Mouse (Mus musculus): ENCODE results near the gene Adgrl3. TPM values are rescaled to one million over a fixed set of nuclear protein-coding genes. Genes with fewer than 3 reads are reported as not detected.

Adgrl3 gene
- polyA plus RNA-seq, 1 experiment from 2014 or later: 15.0 TPM

DNA sequence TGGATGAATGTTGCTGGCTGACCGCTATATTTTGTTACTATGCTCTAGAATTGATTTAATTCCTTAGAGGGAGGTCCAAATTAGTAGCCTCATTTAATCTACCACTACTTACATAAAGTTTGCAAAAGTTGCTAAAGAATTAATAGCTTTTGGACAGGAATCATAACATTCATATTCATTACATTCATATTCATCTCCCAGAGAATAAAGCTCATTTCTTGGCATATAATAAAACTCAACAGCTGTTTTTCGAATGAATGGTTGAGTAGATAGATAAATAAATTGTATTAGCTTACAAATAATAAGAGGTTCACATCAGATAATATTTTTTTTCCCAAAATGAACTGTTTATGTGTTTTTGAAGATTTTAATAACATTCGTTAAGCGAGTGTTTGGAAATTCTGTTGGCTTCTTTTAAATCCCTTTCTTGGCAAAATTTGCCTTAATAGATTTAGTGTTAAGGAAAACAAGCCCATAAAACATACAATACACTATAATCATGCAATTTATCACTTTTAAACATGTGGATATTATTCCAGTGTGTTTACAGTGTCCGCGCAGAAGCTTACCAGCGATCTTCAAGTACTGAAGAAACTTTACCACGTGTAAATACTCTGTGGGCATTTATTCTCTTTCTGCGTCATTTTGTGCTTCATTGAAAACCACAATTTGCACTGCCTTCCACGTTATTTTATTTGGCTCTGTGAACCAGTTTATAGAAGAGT lies 350.4 kb downstream of the Adgrl3 start:
- H3K4me3 ChIP-seq: no peak overlapping the region
- no peak for DNase-seq (ENCODE audit: low spot score)
- 92% methylated on average over 10 of the region's 10 CpGs for WGBS

DNA sequence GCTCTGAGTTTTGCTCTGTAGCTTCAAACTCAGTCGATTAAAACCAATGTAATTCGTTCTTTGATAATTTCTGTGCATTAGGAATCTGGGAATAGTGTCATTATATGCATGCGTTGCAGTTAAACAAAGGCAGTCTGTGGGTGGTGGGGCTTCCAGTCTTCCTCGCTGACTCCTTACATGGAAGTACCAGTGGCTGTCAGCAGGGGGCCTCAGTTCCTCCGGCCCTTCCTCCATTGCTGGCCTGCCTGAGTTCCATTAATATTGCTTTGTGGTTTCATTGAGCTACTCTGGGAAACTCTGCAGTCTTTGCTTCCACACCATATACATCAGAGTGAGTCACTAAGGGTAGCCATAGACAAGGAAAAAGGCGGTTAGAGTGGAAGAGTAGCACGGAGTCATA lies 356.1 kb downstream of the Adgrl3 start:
- no peaks in the 10 kb centered on the region for H3K4me1 ChIP-seq
- DNase-seq (ENCODE audit: low spot score): no peak
- H3K9me3 ChIP-seq (replicated peaks): no peaks in the 10 kb centered on the region
- WGBS: 93% methylated on average over 7 of the region's 7 CpGs
- H3K36me3 ChIP-seq: no peaks in the 10 kb centered on the region
- H3K27ac ChIP-seq: no peak overlapping the region
- no peaks in the 10 kb centered on the region for H3K27me3 ChIP-seq (ENCODE audit: low read depth, poor library complexity, severe bottlenecking)
- H3K4me3 ChIP-seq: no peak overlapping the region

More for the DNA sequence above, 350.4 kb downstream of the Adgrl3 start:
- H3K27me3 ChIP-seq (ENCODE audit: low read depth, poor library complexity, severe bottlenecking): no peaks in the 10 kb centered on the region
- H3K9me3 ChIP-seq (replicated peaks): no peaks in the 10 kb centered on the region
- no peaks in the 10 kb centered on the region for H3K4me1 ChIP-seq
- H3K36me3 ChIP-seq: no peaks in the 10 kb centered on the region
- no peak overlapping the region for H3K27ac ChIP-seq

DNA sequence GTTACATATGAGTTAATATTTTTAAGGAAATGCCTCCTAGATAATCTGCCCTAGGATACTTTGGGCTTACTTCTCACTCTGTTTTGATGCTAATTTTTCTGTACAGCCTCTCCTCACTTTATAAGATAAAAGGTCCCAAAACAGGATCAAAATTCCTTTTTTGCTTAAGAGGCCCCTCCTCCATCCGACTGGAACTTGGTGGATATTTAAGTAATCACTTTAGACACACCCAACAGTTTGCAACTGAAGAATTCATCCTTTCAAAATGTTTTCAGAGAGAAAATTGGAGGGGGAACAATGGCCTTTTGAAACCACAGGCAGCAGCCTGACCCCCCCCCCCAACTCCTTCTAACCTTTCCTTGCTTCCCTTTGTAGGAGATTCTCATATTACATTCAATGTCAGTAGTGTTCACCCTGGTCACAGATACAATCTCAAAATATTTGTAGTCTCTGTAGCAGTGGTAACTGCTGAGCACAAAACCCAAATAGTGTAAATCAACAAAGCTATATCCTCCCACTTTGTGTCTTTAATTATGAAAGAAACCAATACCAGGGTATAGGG lies 385.7 kb downstream of the Adgrl3 start:
- H3K27ac ChIP-seq: no peak overlapping the region
- no peaks in the 10 kb centered on the region for H3K36me3 ChIP-seq
- H3K9me3 ChIP-seq (replicated peaks): no peaks in the 10 kb centered on the region
- H3K27me3 ChIP-seq (ENCODE audit: low read depth, poor library complexity, severe bottlenecking): no peaks in the 10 kb centered on the region
- no peak for DNase-seq (ENCODE audit: low spot score)
- no peaks in the 10 kb centered on the region for H3K4me1 ChIP-seq
- WGBS: 63% methylated on average over 1 of the region's 1 CpGs
- H3K4me3 ChIP-seq: no peak overlapping the region

DNA sequence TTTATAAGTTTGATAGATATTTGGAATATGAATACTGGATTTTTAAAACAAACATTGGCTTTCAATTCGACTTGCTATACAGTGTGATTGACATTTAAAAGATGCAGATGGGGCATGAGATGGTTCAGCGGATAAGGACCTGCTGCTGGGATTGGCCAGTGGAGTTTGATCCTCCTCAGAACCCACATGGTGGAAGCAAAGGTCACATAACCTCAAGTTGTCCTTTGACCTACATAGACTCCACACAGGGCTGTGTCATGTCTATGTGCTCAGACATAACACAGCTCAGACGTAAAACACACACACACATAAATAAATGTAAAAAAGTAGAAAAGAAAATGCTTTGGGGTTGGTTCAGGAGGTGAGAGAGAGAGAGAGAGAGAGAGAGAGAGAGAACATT lies 397.4 kb downstream of the Adgrl3 start:
- Histone ChIP-seq H3K27ac (no peak overlapping the region), H3K4me1 (no peaks in the 10 kb centered on the region), H3K9me3 (replicated peaks) (no peaks in the 10 kb centered on the region), H3K36me3 (no peaks in the 10 kb centered on the region), H3K4me3 (no peak overlapping the region), H3K27me3 (ENCODE audit: low read depth, poor library complexity, severe bottlenecking) (no peaks in the 10 kb centered on the region)
- 50% methylated on average over 3 of the region's 3 CpGs for WGBS
- DNase-seq (ENCODE audit: low spot score): no peak

DNA sequence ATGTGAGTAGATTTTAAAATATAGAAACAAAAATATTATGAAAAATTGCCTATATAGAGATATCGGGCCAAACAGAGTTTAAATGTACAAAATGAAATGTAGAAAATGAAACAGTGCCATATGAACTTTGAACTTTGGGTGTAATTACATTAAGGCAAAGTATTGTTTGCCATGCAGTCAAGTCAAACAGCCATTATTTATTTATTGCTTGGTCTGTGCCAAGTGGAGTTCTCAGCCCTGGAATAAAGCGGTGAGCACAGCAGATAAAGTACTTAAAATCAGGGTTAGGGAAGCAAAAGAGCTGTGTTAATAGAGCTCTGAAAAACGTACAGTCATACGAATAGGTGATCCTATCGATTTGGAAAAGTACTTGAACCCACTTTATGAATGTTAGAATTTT lies 407.5 kb downstream of the Adgrl3 start:
- WGBS: 95% methylated on average over 5 of the region's 5 CpGs
- Histone ChIP-seq H3K27me3 (ENCODE audit: low read depth, poor library complexity, severe bottlenecking) (no peaks in the 10 kb centered on the region), H3K9me3 (replicated peaks) (no peaks in the 10 kb centered on the region)

DNA sequence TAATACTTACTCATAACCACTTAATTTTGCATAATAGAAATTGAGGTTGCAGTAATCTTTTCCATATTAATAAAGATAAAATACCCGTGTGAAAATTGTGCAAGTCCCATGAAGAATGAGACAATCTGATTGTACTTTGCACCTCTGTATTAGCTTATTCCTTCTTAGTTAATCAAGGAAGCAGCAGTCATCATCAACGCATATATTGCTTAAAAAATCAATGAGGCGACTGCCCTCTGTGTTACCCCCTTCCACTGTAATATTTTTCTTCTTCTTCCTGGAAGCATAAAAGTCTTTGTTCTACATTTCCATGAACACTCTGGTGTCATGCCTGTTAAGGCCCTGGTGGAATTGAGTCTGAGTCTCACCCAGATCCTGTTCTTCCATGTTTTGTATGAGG lies 416.4 kb downstream of the Adgrl3 start:
- no peaks in the 10 kb centered on the region for H3K9me3 ChIP-seq (replicated peaks)
- 92% methylated on average over 3 of the region's 3 CpGs for WGBS
- H3K27ac ChIP-seq: no peak overlapping the region
- no peak for DNase-seq (ENCODE audit: low spot score)
- no peaks in the 10 kb centered on the region for H3K36me3 ChIP-seq
- H3K4me1 ChIP-seq: no peaks in the 10 kb centered on the region
- H3K4me3 ChIP-seq: no peak overlapping the region
- H3K27me3 ChIP-seq (ENCODE audit: low read depth, poor library complexity, severe bottlenecking): no peaks in the 10 kb centered on the region

More for the DNA sequence above, 407.5 kb downstream of the Adgrl3 start:
- Histone ChIP-seq H3K4me1 (no peaks in the 10 kb centered on the region), H3K27ac (no peak overlapping the region), H3K4me3 (no peak overlapping the region), H3K36me3 (no peaks in the 10 kb centered on the region)
- no peak for DNase-seq (ENCODE audit: low spot score)

DNA sequence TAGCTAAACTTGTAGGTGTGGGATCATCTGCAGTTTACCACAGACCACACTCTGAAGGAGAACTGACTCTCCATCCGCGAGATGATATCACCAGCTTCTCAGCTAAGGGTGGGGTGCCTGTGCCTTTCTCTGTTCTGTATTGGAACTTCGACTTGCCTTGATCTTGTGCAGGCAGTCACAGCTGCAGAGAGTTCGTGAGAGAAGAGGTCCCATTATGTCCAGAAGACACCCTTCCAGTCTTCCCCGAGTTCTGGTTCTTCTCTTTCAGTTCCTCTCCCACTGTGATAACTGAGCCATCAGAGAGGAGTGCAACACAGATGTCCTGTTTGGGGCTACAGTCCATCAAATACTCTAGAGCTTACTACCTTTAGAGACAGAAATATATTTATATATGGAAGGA lies 422.2 kb downstream of the Adgrl3 start:
- 82% methylated on average over 5 of the region's 5 CpGs for WGBS
- no peak overlapping the region for H3K27ac ChIP-seq
- no peaks in the 10 kb centered on the region for H3K36me3 ChIP-seq
- H3K27me3 ChIP-seq (ENCODE audit: low read depth, poor library complexity, severe bottlenecking): no peaks in the 10 kb centered on the region
- no peak for DNase-seq (ENCODE audit: low spot score)
- H3K9me3 ChIP-seq (replicated peaks): no peaks in the 10 kb centered on the region
- H3K4me1 ChIP-seq: no peaks in the 10 kb centered on the region
- H3K4me3 ChIP-seq: no peak overlapping the region

DNA sequence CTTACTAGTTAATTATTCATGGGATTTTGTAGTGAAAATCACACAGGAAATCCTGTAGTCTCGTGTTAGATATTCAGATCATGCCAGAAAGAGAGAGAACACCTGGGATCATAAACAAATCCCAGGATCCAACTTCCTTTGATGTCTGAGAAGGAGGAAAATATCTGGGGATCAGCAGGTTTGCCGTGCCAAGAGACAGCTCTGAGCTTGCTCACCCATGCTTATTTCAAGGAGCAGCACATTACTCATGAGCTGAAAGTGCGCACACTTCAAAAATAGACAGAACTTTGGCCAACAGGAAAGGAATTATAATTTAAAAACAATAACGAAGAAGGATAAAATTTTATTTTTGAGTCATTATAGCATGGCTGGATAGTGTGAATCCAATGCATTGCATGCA lies 446.0 kb downstream of the Adgrl3 start:
- Histone ChIP-seq H3K4me1 (no peaks in the 10 kb centered on the region), H3K4me3 (no peak overlapping the region), H3K27ac (no peak overlapping the region), H3K36me3 (no peaks in the 10 kb centered on the region), H3K27me3 (ENCODE audit: low read depth, poor library complexity, severe bottlenecking) (no peaks in the 10 kb centered on the region), H3K9me3 (replicated peaks) (no peaks in the 10 kb centered on the region)
- WGBS: 78% methylated on average over 4 of the region's 4 CpGs
- DNase-seq (ENCODE audit: low spot score): no peak

DNA sequence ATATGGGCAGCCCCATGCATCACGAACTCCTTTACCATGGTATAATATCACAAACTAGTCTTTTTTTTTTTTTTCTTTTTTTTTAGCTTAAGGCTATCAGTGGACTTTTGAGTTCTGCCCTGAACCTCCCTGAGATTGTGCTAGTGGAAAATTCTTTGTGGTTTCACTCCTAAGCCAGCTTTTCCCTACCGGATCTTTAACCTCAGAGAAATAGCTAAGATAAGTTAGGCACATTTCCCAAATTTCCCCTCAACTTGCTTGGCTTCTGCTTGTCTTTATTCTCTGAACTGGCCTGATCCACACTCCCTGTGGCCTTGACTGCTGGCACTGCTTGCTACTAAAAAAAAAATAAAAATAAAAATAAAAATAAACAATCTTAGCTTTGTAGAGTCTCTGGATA lies 454.7 kb downstream of the Adgrl3 start:
- H3K27ac ChIP-seq: no peak overlapping the region
- H3K36me3 ChIP-seq: no peaks in the 10 kb centered on the region
- H3K4me1 ChIP-seq: peaks cover 7% of the 10 kb centered on the region; the same call in 1 of the 2 replicates
- H3K9me3 ChIP-seq (replicated peaks): no peaks in the 10 kb centered on the region
- H3K4me3 ChIP-seq: no peak overlapping the region
- DNase-seq (ENCODE audit: low spot score): no peak
- WGBS: 94% methylated on average over 2 of the region's 2 CpGs
- H3K27me3 ChIP-seq (ENCODE audit: low read depth, poor library complexity, severe bottlenecking): no peaks in the 10 kb centered on the region

DNA sequence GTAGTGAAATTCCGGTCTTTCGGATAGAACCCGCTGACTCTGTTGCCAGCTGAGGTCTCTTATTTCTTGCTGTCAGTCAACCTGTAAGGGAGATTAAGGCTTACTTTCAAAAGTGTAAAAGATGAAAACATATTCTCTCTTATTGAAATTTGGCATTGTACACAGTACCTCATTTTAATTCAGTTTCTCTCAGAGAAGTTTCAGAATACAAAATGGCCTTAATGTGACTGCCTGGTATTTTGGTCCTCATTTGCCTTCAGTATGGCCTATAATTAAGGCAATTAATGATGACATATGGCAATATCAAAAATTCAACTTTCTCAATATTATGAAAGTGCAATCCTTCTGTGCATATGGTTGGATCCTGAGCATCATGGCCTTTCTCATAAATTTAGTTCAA lies 455.5 kb downstream of the Adgrl3 start:
- WGBS: 80% methylated on average over 3 of the region's 3 CpGs
- no peak overlapping the region for H3K4me3 ChIP-seq

DNA sequence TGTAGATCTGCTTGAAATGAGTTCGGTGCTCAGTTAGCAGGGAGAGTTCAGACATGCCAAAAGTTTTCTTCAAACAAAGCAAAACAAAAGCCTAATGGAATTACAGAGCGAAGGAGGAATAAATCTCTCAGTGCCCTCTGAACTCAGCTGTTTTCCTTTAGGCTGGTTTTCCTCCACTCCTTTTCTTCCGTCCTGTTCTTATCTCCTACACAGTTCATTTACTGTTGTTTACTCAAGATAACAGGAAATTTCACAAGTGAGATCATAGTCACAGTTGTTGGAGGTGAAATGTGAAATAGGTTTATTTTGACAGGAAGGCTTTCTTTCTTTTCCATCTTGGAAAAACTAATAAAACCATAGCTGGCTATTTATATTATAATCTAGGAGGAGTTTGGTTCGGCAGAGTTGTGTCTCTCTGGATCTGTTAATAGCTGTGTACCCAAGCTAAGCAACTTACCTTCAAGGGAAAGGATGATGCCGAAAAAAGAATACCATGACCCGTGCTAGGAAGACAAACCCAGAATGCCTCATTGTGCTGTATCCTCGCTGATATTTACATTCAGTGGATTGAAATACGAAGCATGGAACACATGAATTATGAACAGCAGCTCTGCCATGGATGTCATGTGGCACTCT lies 456.2 kb downstream of the Adgrl3 start:
- DNase-seq (ENCODE audit: low spot score): no peak
- no peaks in the 10 kb centered on the region for H3K9me3 ChIP-seq (replicated peaks)
- H3K4me1 ChIP-seq: peaks cover 7% of the 10 kb centered on the region; the same call in 1 of the 2 replicates
- no peak overlapping the region for H3K4me3 ChIP-seq
- 49% methylated on average over 8 of the region's 8 CpGs for WGBS
- H3K27me3 ChIP-seq (ENCODE audit: low read depth, poor library complexity, severe bottlenecking): no peaks in the 10 kb centered on the region
- no peaks in the 10 kb centered on the region for H3K36me3 ChIP-seq
- no peak overlapping the region for H3K27ac ChIP-seq

More for the DNA sequence above, 455.5 kb downstream of the Adgrl3 start:
- Histone ChIP-seq H3K27me3 (ENCODE audit: low read depth, poor library complexity, severe bottlenecking) (no peaks in the 10 kb centered on the region), H3K9me3 (replicated peaks) (no peaks in the 10 kb centered on the region), H3K27ac (no peak overlapping the region), H3K4me1 (peaks cover 7% of the 10 kb centered on the region; the same call in 1 of the 2 replicates), H3K36me3 (no peaks in the 10 kb centered on the region)
- DNase-seq (ENCODE audit: low spot score): no peak

DNA sequence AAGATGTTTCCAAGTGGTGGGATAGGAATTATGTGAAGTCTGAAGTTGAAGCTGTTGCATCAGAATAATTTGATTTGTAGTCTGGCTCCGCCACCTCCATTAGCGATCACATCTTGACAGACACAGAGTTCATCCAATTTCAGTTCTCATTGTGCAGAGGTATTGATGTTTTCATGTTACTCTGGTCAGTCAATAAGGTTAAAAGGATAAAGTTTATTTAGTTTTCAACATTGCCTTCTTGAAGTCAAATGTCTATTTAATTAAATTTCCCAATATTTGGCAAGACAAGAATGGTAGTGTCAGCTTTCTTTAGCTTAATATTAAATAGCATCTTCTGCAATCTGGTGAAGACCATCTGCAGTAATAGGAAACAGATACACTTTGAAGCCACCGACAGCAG lies 461.0 kb downstream of the Adgrl3 start:
- Histone ChIP-seq H3K27ac (no peak overlapping the region), H3K36me3 (no peaks in the 10 kb centered on the region), H3K27me3 (ENCODE audit: low read depth, poor library complexity, severe bottlenecking) (no peaks in the 10 kb centered on the region), H3K4me3 (no peak overlapping the region), H3K4me1 (peaks cover 1% of the 10 kb centered on the region; the same call in 1 of the 2 replicates), H3K9me3 (replicated peaks) (no peaks in the 10 kb centered on the region)
- DNase-seq (ENCODE audit: low spot score): no peak
- 76% methylated on average over 3 of the region's 3 CpGs for WGBS

DNA sequence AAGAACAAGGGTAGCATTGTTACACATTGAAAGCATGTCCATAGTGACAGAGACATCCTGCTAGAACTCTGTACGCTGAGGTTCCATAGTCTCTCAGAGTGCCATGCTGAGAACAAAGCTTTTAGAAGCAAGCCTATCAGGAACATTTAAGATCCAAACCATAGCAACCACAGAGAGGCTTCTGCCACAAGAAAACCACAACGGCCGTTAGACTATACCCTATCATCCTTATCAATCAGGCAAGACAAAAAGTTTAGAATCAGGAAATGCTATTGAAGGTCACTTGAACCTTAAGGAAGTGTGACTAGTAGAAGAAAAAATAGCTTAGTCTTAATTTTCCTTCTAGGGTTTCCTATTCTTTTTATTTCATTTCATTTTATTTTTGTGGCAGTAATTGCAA lies 464.0 kb downstream of the Adgrl3 start:
- WGBS: 82% methylated on average over 3 of the region's 3 CpGs
- H3K27ac ChIP-seq: no peak overlapping the region
- H3K27me3 ChIP-seq (ENCODE audit: low read depth, poor library complexity, severe bottlenecking): no peaks in the 10 kb centered on the region
- H3K4me1 ChIP-seq: no peaks in the 10 kb centered on the region
- DNase-seq (ENCODE audit: low spot score): no peak
- no peak overlapping the region for H3K4me3 ChIP-seq
- no peaks in the 10 kb centered on the region for H3K36me3 ChIP-seq
- no peaks in the 10 kb centered on the region for H3K9me3 ChIP-seq (replicated peaks)

All from limb, embryonic 10.5 days (tissue).